Mouse (Mus musculus) right cerebral cortex, adult 2 months (tissue): ENCODE data around the gene Mau2.
"Not testable (repeated sequence)": the region's sequence is repeated elsewhere in the genome, so short reads cannot be mapped to it uniquely, and the experiment has no call there.

ENCODE experiments used
- DNase-seq, 2 experiments: peaks; one replicate each; pipeline ENCODE4 v3.0.0; 2021 to 2022; ENCODE audit warnings: low spot score in 2 of 2

Gene Mau2

DNA sequence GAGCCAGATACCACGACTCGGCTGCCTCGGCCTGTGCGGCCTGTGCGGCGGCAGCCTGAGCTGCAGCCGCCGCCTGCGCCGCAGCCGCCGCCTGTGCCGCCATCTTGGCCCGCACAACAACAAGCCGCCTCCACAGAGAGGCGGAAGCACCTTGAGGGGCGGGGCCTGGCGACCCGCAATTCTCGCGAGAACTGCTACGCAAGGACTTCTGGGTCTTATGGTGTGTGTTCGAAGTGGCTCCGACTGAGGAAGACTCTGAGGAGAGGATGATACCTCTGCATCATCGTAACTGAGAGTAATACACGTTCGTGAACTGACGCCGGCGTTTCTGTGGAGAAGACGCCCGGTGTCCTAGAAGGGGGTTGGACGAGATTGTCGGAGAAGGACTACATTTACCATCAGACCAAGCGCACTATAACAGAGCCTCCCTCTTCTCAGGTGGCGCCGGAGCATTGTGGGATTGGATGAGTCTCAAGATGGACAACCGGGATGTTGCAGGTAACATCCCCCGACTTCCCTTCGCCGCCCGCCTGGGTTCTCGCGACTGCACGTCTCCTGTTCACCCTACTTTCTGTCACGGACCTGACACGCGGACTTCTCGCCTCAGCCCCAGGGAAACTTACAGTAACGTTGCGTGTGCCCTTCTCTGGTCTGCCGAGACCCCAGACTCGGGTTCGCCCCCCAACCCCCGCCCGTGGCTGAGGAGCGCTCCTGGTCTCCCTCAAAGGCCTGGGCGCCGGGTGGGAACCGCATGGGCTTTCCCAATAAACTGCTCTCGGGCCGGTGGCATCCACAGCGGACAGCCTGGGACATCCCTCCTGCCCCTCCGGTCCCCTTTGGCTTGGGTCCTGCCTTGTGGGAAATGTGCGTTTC, at the start of gene Mau2, which contains the start of gene Sugp1:
TSS of gene Mau2 (minus strand) at position 152 of the 873 bp plus-strand sequence.
TSS of gene Sugp1 (plus strand) at position 231 of the 873 bp plus-strand sequence.
- DNase-seq: peak; percentile 94 to 97

DNA sequence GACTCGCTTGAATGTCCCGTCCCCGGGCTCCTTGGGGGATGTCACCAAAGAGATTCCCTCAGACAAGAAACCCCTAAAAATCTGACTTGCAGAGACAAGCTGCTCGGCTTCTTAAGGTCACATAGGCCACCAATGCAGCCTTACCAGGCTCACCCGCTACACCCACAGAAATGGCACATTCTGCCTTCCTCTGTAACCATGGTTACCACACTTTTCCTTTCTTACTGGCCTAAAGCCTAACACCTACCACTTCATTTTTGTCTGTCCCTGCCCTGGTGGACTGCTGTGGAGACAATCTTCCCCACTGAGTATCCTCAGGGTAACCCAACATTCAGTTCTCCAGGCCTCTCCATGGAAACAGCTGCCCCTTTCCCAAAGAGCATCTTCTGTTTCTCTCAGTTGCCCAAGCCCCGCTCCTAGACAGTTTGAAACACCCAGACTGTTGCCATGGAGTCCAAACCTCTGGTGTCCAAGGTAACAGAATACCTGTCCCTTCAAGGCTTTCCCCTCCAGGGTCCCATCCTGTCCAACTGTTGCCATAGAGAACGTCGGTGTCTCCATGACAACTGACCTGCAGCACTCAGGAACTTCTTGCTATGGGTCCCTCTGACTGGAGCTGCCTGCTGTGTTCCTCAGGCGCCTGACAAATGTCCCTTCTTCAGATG, 46.9 kb upstream of the Mau2 start:
- DNase-seq: peak in 1 of 2 experiments; percentile 47

DNA sequence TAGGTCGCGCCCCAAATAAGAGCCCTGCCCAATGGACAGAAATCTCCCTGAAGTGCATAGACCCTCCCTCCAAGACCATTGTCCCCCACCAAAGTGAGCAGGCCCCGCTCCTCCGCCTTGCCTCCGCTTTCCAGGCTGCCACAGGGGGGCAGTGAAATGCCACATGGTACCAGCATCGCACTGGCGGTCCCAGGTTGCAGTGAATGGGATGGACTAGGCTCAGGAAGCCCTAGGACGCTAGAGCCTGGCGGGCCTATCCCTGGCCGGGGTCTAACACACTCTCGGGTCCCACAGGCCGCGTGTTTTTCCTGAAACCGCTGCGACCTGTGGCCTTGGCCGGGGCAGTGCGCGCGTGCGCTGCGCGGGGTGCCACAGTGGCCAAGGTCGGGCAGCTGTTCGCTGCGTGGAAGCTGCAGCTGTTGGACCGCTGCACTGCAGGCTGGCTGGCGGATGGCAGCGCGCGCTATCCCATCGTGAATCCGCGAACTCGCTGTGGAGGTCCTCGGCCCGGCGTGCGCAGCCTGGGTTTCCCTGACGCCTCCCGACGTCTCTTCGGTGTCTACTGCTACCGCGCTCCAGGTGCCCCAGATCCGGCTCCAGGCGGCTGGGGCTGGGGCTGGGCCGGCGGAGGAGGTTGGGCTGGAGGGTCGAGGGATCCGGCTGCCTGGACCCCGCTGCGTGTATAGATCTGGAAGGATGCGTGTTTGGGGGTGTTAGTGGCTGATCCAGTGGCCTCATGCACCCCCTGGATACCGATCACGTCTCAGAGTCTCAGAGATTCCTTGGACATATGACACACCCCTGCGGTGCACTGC, 45.5 kb upstream of the Mau2 start:
- peak; percentile 71 to 75 for DNase-seq

DNA sequence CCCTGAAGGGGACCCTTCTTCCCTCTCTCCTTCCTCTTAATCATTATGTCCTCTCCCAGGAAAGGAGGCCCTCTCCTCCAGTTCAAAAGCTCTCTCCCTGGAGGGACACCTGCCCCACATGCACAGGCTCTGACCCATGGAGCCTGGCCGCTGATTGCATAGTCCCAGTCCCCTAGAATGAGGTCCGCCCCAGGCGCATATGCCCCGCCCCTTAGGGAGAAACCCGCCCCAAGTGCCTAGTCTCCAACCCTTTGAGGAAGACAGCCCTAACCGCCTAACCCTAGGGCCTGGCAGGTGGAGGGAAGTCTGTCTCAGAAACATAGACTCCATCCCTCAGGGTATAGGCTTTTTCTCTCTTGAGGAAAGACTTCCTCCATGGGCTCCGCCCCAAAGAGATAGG, 44.7 kb upstream of the Mau2 start:
- no peak for DNase-seq

DNA sequence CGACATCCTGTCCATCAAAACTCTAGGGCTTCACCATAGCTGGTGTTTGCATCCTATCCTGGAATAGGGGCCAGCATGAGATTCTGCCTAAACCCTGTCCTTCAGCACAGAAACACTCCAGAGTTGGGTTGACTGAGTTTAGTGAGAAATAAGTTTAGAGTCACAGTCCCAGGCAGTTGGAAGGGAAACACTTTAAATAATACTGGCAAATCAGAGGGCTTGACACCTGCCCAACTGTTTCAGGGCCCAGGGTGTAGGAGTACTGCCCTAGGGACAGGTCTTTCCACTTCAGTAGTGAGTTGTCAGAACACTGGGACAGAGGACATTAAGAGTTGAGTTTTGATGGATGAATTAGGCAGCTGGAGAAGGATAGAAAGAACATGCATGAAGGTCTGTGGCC, 43.6 kb upstream of the Mau2 start:
- no peak for DNase-seq

DNA sequence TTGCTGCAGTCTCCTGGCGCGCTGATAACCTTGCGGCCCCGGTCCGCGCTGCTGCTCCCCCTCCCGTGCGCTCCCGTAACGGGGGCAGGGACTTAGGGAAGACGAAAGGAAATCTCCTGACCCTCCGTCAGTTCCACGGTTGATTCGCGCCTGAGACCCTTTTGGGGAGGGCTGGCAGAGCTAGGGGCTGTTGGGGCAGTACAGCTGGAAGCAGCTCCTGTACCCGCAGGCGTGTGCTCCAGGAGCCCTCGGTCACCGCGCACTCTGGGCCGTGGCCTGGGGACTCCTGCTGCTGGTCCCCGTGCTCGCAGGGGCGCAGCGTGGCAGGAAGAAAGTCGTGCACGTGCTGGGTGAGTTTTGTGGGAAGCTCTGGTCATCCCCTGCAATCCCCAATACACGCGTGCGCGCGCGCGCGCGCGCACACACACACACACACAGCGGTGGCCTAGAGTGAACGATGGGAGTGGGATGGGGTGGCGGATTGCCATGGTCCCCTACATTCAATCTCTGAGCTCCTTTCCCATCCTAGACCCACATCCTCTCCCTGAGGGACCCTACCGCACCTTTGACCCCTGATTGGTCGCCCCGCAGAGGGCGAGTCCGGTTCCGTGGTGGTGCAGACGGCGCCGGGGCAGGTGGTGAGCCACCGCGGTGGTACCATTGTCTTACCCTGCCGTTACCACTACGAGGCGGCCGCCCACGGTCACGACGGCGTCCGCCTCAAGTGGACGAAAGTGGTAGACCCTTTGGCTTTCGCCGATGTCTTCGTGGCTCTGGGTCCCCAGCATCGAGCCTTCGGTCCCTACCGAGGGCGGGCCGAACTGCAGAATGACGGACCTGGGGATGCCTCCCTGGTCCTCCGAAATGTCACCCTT, 41.9 kb upstream of the Mau2 start:
- DNase-seq: no peak

DNA sequence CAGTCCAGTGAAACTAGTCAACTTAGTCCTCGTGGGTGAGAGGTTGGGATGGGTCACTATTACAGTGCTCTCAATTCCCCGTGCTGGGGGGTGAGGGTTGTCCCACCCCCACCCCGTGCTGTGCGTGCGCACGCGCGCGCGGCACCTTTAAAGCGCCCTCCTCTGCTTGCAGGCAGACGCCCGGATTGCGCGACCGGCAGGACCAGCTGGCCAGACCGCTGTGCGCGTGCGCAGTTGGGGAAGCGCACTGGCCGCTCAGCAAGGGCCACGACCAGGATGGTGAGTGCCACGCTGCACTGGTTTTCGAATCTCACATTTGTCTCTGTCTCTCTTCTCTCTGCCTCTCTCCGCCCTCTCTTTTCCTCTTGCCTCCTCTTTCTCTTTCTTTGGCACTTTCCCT, 40.8 kb upstream of the Mau2 start, which contains the start of gene Hapln4:
TSS of gene Hapln4 (plus strand) at position 173 of the 400 bp plus-strand sequence.
- peak; percentile 72 for DNase-seq

DNA sequence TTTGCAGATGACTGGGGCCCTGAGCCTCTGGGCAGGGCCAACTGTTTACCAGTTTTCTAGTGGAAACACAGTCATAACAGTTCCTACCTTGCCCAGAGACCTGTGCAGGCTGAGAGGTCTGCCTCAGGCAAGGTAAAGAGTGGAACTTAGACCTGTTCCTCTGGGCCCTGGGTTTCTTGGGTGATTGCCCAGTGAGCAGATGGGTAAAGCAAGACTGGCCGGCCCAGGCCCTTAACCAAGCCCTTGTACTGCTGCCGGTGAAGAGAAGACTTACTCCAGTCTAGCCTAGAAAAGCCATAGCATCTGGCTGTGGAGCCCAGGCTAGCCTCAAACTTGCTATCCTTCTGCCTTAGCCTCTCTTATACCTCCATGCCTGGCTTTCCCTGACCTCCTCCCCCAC, 39.4 kb upstream of the Mau2 start:
- no peak for DNase-seq

DNA sequence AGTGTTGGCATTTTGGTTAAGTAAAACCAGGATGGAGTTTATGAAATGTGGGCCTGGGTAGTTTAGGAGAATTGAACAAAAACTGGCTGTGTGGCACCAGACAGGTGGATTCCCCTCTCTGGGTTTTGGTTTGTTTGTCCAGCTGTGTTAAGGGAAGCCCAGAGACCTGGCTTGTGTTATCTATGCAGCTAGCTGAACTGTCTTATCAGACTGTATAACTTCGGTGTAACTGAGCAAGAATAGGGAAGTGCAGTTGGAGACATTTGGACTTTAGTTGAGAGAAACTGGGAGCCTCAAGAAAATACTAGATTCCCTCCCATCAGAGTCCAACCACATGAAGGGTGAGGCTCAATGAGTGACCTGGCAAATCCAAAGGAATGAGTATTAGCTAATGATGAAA, 31.1 kb upstream of the Mau2 start:
- no peak for DNase-seq

DNA sequence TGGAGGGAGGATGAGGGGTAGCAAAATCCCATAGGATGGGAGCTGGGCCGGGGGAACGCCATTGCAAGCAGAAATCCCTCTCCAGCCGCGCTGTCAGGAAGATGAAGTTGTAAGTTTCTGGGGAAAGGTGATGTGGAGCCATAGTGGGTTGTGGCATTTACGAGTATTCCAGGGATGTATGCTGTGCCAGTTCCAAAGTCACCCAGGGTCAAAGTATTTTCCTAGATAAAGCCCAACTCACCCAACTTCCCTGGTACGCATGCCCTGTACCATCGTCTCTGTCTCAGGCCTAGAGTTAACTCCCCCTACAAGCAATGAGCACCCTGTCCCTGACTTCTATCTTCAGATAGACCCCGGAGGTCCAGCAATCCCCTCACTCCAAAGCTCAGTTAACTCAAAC, 30.6 kb upstream of the Mau2 start:
- DNase-seq: no peak

DNA sequence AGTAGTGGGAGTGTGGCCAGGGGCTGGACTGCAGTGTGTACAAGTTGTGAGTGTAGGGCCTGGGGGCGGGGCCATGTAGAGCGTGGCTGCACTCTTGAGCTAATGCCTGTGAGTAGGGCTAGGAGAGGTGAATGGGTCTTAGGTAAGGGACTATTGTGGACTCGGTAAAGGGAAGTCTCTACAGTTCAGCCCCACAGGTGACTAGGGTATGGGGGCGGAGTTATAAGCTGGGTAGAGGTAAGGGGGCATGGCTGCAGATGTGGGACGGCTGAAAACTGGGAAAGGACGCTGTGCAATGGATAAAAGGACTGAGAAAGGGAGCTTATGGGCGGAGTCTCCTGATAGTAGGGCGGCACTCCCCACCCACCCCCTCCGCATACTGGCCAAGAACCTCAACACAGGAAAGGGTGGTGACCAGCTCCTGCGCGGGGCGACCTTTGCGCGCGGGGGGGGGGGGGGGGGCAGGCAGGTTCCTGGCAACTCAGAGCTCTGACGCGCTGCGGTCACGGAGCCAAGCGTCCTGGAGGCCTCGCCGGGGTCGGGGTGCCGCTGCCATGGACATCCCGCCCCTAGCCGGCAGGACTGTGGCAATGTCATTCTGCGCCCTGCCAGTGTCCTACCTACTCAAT, 30.0 kb upstream of the Mau2 start, which contains the start of gene Tm6sf2:
TSS of gene Tm6sf2 (plus strand) at position 484 of the 629 bp plus-strand sequence.
- no peak for DNase-seq

DNA sequence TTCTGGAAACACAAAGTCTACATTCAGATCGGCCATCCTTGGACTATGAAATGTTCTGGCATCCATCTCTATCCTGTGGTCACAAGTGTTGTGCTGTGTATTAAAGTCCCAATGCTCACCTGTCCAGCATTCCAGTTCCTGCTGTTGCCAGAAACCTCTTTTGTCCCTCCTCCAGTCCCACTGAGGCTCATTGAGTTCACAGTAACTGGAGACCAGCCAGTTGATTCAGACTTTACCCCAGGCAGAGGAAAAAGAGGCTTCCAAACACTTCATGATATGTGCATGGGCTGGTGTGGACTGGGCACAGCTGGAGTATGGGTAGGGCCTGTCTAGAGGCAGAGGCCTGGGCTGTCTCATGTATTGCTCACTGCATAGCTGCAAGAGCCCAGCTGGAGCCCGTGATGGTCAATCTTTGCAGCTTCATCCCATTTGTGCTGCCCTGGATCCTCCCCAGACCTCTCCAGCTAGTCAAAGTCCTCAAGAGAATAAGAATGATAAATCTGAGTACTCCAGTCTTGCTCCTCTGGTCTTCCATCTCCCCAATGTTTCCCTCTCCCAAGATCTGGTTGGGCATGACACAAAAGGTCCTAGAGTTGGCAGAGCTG, 29.4 kb upstream of the Mau2 start:
- DNase-seq: no peak

DNA sequence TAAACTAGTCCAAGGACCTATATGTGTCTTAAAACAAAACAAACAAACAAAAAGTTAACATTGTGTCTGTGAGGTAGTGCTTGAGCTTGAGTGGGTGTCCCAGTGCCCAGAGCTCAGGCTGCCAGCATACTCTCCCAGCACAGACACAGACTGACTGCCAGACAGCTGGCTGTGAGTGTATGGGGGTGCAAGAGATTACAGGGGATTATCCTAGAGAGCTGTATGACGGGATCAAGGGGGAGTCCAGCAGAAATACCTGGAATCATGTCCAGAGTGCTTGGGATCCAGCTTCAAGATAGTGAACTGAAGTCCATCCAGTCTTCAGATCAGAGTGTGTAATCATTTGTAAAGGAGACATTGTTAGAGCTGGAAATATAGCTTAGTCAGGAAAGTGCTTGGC, 15.2 kb upstream of the Mau2 start:
- no peak for DNase-seq

DNA sequence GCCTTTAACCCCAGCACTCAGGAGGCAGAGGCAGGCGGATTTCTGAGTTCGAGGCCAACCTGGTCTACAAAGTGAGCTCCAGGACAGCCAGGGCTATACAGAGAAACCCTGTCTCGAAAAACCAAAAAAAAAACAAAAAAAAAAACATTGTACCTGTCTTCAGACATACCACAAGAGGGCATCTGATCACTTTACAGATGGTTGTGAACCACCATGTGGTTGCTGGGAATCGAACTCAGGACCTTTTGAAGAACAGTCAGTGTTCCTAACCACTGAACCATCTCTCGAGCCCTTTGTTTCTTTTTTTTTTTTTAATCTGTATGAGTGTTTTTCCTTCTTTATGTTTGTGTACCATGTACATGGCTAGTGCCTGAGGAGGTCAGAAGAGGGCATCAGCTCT, 7.9 kb upstream of the Mau2 start:
- DNase-seq: not testable (repeated sequence)

DNA sequence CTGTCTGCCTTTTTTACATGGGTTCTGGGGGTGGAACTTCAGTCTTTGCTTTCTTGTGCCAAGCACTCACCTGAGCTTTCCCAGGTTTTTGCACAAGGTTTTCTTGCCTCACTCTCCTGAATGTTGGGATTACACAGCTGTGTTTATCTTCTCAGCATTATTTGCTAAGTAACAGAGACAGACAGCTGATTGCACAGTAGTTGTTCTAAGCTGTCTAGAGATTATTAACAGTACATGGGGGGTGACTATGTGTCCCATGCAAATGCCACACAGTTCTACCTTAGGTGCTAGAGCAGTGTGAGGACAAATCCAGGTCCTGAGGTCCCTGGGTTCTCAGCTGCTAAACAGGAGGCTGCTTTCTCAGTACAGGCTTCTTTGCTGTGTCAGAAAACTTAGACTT, 7.1 kb upstream of the Mau2 start:
- DNase-seq: no peak

DNA sequence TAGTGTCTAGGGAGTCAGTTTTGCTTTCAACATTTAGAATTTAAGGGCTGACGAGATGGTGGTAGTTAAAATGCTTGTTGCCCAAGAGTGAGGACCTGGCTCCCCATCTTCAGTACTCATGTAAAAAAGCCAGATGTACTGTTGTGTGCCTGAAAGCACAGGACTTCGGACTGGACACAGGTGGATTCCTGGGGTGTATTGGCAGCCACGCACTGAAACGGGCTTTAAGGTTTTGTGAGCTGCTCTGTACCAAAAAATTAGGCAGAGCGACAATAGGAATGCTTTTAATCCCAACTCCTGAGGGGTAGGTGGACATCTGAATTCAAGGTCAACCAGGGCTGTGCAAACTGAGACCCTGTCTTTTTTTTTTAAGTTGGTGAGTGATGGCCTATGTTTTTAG, 1.5 kb upstream of the Mau2 start:
- no peak for DNase-seq

DNA sequence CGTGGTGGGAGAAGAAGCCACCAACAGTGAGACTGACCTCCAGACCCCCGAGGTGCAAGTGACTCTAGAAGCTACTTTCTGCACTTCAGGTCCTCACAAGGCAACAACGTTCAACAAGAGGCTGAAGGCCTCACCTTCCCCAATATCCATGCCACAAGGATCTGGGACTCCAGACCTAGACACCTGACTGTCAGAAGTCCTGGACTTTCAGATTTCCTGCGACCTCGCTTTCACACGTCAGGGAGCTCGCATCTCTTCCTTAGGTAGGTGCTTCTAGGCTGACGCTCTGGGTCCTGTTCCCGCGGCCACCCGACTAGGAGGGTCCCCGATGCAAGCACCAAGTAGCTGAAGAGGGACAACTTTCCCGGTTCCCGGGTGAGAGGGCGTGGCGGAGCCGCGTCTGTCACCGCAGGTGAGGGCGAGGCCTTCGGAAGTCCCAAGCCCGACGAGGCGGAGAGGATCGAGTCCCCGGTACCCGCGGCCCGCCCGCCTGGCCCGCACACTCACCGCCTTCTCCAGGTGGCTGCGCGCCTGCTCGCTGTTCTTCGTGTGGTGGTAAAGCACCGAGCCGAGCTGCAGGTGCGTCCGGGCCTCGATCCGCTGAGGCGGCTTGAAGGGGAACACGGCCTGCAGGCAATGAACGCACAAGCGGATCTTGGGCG, 518 bp downstream of the Mau2 start:
- DNase-seq: peak in 1 of 2 experiments; percentile 26

DNA sequence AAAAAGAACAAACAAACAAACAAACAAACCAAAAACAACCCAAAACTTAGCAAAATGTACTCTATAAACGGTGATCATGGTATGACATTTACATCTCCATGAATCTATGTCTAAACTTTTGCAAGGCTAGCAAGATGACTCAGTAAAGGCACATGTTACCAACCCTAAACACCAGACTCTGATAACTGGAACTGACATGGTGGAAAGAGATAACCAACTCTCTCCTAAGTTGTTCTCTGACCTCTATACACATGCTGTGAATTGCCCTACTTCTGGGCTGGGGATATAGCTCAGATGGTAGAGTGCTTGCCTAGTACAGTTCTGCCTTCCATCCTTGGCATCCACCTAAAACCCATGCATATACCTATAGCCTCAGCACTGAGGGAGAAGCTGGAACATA, 4.5 kb downstream of the Mau2 start:
- DNase-seq: no peak

DNA sequence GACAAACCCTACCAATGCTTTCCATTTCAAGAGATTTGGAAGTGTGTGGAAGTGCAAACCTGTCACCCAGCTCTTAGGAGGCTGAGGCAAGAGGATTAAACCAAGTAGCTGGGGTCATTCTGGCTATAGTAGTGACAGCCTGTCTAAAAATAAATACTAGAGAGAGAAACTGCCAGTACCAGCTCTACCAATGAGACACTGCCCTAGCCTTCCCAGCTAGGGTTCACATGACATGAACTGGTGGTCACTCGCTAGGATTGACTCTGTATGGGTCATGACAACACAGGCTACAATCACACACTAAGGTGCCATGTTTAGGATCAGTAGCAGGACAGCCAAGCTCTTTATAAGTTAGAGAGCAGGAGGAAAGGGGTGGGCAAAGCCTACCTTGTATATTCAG, 12.3 kb downstream of the Mau2 start:
- DNase-seq: no peak

DNA sequence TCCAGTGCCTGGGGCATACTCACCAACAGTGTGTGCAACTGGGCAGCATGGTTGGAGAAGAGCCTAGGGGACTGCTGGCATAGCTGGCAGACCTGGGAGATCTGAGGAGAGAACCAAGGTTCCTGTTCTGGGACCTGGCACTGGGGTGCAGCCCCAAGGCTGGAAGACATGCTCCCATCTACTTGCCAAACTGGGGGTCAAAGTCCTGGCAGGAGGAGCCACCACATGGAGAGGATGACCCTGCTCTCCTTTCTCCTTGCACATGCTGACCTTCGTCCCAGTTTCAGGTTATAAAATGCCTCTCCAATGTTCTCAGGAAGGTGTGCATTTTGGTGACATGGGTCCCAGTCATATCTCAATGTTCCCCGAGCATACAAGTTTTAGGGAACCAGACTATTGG, 16.4 kb downstream of the Mau2 start:
- DNase-seq: no peak
